ENCODE assay signal across 8 mouse cellular contexts in genomic region chr11:4270744-4271459, GRCm38 (mm10). TPM values are rescaled to one million over a fixed set of nuclear protein-coding genes. Genes with fewer than 3 reads are reported as not detected.
DNase-seq lines count a peak whose midpoint lies in the region; ATAC-seq lines count a peak whose summit lies in the region.

No protein-coding gene starts in this region.

- peak; percentile 49 for DNase-seq in CD4-positive, CD25-positive, alpha-beta regulatory T cell, adult 2 months (ENCODE audit: low read depth, low spot score)
- peak; percentile 37 for DNase-seq in ovary, postnatal 36 days (ENCODE audit: low spot score)
- no peak for DNase-seq in ovary, postnatal 14 days (ENCODE audit: low spot score)
- DNase-seq in heart, postnatal 25 days (ENCODE audit: low spot score), result peak; percentile 67
- peak; percentile 65 for DNase-seq in testis, postnatal 10 days (ENCODE audit: low spot score)
- no peak for DNase-seq in right cerebral cortex, postnatal 10 days (ENCODE audit: low spot score in 2 of 2)
- DNase-seq in cerebellum, adult 9-10 months, result no peak

- no peak for ATAC-seq in CD4-positive, CD25-positive, alpha-beta regulatory T cell, adult 4 months

- intact Hi-C loops in heart, postnatal 25 days (cut with DNase I), result no loop called here

RNA-seq across cellular contexts. Expression of gene Lif, which starts 13.5 kb away (rescaled TPM):
- 1 to 10 TPM; 1.8 to 2.7 TPM for polyA plus RNA-seq in CD4-positive, CD25-positive, alpha-beta regulatory T cell, adult 4 months (2017; shearing (Covaris generic))
- under 1 TPM; 0.17 to 0.55 TPM for total RNA-seq in heart, postnatal 25 days (2021)

RNA-seq across cellular contexts. Expression of gene Osm, which starts 34.7 kb away (rescaled TPM):
- polyA plus RNA-seq in CD4-positive, CD25-positive, alpha-beta regulatory T cell, adult 4 months (2017; shearing (Covaris generic)), result 10 to 100 TPM; 18.6 to 22.8 TPM
- not detected for total RNA-seq in heart, postnatal 25 days (2021)

RNA-seq across cellular contexts. Expression of gene Castor1, which starts 52.9 kb away (rescaled TPM):
- polyA plus RNA-seq in CD4-positive, CD25-positive, alpha-beta regulatory T cell, adult 4 months (2017; shearing (Covaris generic)), result 10 to 100 TPM; 32.3 to 51.9 TPM
- 1 to 10 TPM; 3.8 to 7.4 TPM for total RNA-seq in heart, postnatal 25 days (2021)

Comparison
In these comparisons a context has a peak if more than half of its experiments do, and no peak if none do; other contexts are left out.
1. DNase-seq: peak in CD4-positive, CD25-positive, alpha-beta regulatory T cell, adult 2 months (single experiment), ovary, postnatal 36 days (single experiment), heart, postnatal 25 days (single experiment) and testis, postnatal 10 days (single experiment); none in ovary, postnatal 14 days (single experiment), right cerebral cortex, postnatal 10 days (0 of 2) and cerebellum, adult 9-10 months (single experiment).